In the genomic region with DNA sequence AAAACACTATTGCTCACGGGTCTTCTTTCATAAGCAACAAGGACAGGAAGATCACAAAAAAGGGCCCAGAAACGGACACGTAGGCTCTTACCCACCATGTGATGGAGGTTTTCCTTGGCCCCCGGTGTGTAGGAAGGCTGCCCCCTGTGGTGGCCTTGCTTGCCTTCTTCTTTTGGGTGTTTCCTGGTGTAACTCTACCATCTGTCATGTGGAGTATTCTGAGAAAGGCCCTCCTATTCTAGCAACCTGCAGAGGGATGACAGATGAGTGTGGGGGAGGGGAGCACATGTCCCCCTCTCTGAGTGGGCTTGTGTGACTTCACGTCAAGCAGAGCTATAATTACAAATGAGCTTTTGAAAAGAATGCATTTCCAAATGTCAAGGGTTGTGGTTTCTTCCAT, we compare ENCODE assay signal across 13 mouse cellular contexts.
DNase-seq lines count a peak whose midpoint lies in the region; ATAC-seq lines count a peak whose summit lies in the region.
"Had no signal": no experiment of that assay in that cellular context is flagged by ENCODE, and none has a peak within 500 bp of the region (broad histone marks: within the 10 kb centered on the region; RNA-seq: fewer than 3 reads in every experiment).

No protein-coding gene starts in this region.

- H3K36me3 ChIP-seq in heart, embryonic 14.5 days (ENCODE audit: control insufficient read depth, insufficient read depth, low read length) = no peaks in the 10 kb centered on the region
- H3K36me3 ChIP-seq: lung, embryonic 15.5 days; stomach, embryonic 15.5 days had no signal

- H3K27ac ChIP-seq in heart, embryonic 14.5 days (replicated peaks in 1 of 2; ENCODE audit: control insufficient read depth in 1 of 2, insufficient read depth in 1 of 2, low read depth in 2 of 2, low read length in 2 of 2) = peak overlapping the region; percentile 73 to 74
- H3K27ac ChIP-seq: lung, embryonic 15.5 days; stomach, embryonic 15.5 days had no signal

- no peak overlapping the region for H3K4me3 ChIP-seq in heart, embryonic 14.5 days (ENCODE audit: control insufficient read depth in 1 of 2, insufficient read depth in 1 of 2, low read depth in 1 of 2, low read length in 2 of 2)
- H3K4me3 ChIP-seq: lung, embryonic 15.5 days; megakaryocyte, embryonic 14.5 days; stomach, embryonic 15.5 days had no signal

- intact Hi-C loops in left cerebral cortex, postnatal 4 days (cut with DNase I) = no loop called here

- no peak overlapping the region for H3K9ac ChIP-seq in heart, embryonic 14.5 days (ENCODE audit: low read length)
- H3K9ac ChIP-seq: lung, embryonic 15.5 days; stomach, embryonic 15.5 days had no signal

- H3K4me1 ChIP-seq in heart, embryonic 14.5 days (ENCODE audit: control insufficient read depth in 2 of 2, insufficient read depth in 2 of 2, low read length in 2 of 2) = peaks cover 11 to 16% of the 10 kb centered on the region in 2 experiments
- H3K4me1 ChIP-seq: lung, embryonic 15.5 days; megakaryocyte, embryonic 14.5 days; stomach, embryonic 15.5 days had no signal

- ATAC-seq in heart, embryonic 14.5 days (ENCODE audit: insufficient number of reproducible peaks, insufficient read depth, low FRiP score, low read depth) = no peak

- DNase-seq in cerebellum, postnatal 10 days = peak; percentile 95 to 96
- no peak for DNase-seq in cerebellum, adult 11-12 months
- no peak for DNase-seq in heart, adult 18-20 months
- peak; percentile 78 for DNase-seq in left cerebral cortex, postnatal 4 days
- no peak for DNase-seq in left cerebral cortex, adult 11 months (ENCODE audit: low spot score)
- DNase-seq in telencephalon, adult 2 months (ENCODE audit: low read depth, low spot score) = peak; percentile 46
- DNase-seq in kidney, adult 9 months = no peak
- DNase-seq: kidney, postnatal 10 days; thymus, postnatal 25 days had no signal

- no peak overlapping the region for H3K4me2 ChIP-seq in heart, embryonic 14.5 days (ENCODE audit: low read length)
- H3K4me2 ChIP-seq: lung, embryonic 15.5 days; stomach, embryonic 15.5 days had no signal

- H3K27me3 ChIP-seq in heart, embryonic 14.5 days (ENCODE audit: control insufficient read depth, insufficient read depth, low read length) = no peaks in the 10 kb centered on the region
- H3K27me3 ChIP-seq: lung, embryonic 15.5 days; megakaryocyte, embryonic 14.5 days; stomach, embryonic 15.5 days had no signal

- WGBS in heart, embryonic 14.5 days = 62% methylated on average over 5 of the region's 5 CpGs

- no peaks in the 10 kb centered on the region for H3K9me3 ChIP-seq in heart, embryonic 14.5 days (ENCODE audit: control insufficient read depth, low read length)
- H3K9me3 ChIP-seq: lung, embryonic 15.5 days; stomach, embryonic 15.5 days had no signal

Comparison
In these comparisons a context has a peak if more than half of its experiments do, and no peak if none do; other contexts are left out.
1. DNase-seq: peak in cerebellum, postnatal 10 days (2 of 2), left cerebral cortex, postnatal 4 days (single experiment) and telencephalon, adult 2 months (single experiment); none in cerebellum, adult 11-12 months (single experiment), heart, adult 18-20 months (0 of 2), left cerebral cortex, adult 11 months (single experiment) and kidney, adult 9 months (single experiment).